Mouse (Mus musculus) urinary bladder, postnatal 14 days (tissue): ENCODE measurements at regions not wholly inside any gene's neighbourhood (a gene's known extent, or its start where the extent isn't known, plus 50 kb on each side); places are given as distances from the start of the nearest gene placed in this dataset.
A peak's percentile ranks its signal among the peaks of the same experiment; 100 is the strongest.

Experiments
- DNase-seq: peaks from one replicate; pipeline ENCODE4 v3.0.0; 2021; ENCODE audit warnings: low spot score

- no peak for DNase-seq
Observed at GRCm38 (mm10) chr3:149415081-149415480, 424.7 kb upstream of the Adgrl2 start.

- no peak for DNase-seq
Observed at GRCm38 (mm10) chr3:149413114-149413513, 422.8 kb upstream of the Adgrl2 start.

GRCm38 (mm10) chr3:149410518-149410917, 420.2 kb upstream of the Adgrl2 start:
- DNase-seq = no peak

- DNase-seq = no peak
Observed at GRCm38 (mm10) chr3:149408858-149409257, 418.5 kb upstream of the Adgrl2 start.

GRCm38 (mm10) chr3:149405872-149406271, 415.5 kb upstream of the Adgrl2 start:
- DNase-seq = no peak

- no peak for DNase-seq
Observed at GRCm38 (mm10) chr3:149404691-149405090, 414.3 kb upstream of the Adgrl2 start.

- DNase-seq = no peak
Observed at GRCm38 (mm10) chr3:149402496-149402895, 412.1 kb upstream of the Adgrl2 start.

- no peak for DNase-seq
Observed at GRCm38 (mm10) chr3:149395082-149395481, 404.7 kb upstream of the Adgrl2 start.

GRCm38 (mm10) chr3:149393317-149394172, 403.2 kb upstream of the Adgrl2 start:
- no peak for DNase-seq

- DNase-seq = no peak
Observed at GRCm38 (mm10) chr3:149392164-149392563, 401.8 kb upstream of the Adgrl2 start.

GRCm38 (mm10) chr3:149387537-149387936, 397.2 kb upstream of the Adgrl2 start:
- DNase-seq = no peak

GRCm38 (mm10) chr3:149386027-149386426, 395.7 kb upstream of the Adgrl2 start:
- DNase-seq = no peak

- DNase-seq = no peak
Observed at GRCm38 (mm10) chr3:149385336-149385735, 395.0 kb upstream of the Adgrl2 start.

GRCm38 (mm10) chr3:149381559-149382245, 391.3 kb upstream of the Adgrl2 start:
- DNase-seq = peak; percentile 43

- no peak for DNase-seq
Observed at GRCm38 (mm10) chr3:149381051-149381450, 390.7 kb upstream of the Adgrl2 start.

- peak; percentile 34 for DNase-seq
Observed at GRCm38 (mm10) chr3:149379866-149380472, 389.6 kb upstream of the Adgrl2 start.

GRCm38 (mm10) chr3:149379249-149379865, 389.0 kb upstream of the Adgrl2 start:
- DNase-seq = no peak

GRCm38 (mm10) chr3:149371439-149371838, 381.1 kb upstream of the Adgrl2 start:
- DNase-seq = no peak

GRCm38 (mm10) chr3:149370517-149371227, 380.3 kb upstream of the Adgrl2 start:
- DNase-seq = no peak

GRCm38 (mm10) chr3:149367888-149368287, 377.5 kb upstream of the Adgrl2 start:
- DNase-seq = no peak

GRCm38 (mm10) chr3:149360164-149360563, 369.8 kb upstream of the Adgrl2 start:
- DNase-seq = no peak
